ENCODE assay signal across 7 mouse cellular contexts in the genomic region with DNA sequence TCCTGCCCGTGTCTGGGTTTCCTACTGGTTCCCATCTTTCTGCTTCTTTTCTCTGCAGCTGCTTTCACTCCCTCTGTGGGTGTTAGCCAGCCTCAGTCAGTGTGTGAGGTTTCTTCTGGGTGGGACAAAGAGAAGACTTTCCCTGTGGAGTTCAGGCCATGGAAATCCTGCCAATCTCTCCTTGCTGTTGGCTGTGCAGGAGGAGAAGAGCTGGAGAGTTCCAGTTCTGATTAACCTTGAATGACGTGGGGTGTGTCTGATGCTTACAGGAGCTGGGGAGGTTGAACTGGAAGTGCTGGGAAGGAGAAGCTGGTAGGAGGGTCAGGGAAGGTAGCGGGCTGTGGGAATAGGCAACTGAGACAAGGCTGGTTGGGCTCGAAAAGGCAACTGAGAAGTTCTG. TPM values are rescaled to one million over a fixed set of nuclear protein-coding genes. Genes with fewer than 3 reads are reported as not detected.
A peak's percentile ranks its signal among the peaks of the same experiment; 100 is the strongest.
DNase-seq lines count a peak whose midpoint lies in the region; ATAC-seq lines count a peak whose summit lies in the region.

No protein-coding gene starts in this region.

- H3K4me1 ChIP-seq in neural tube, embryonic 13.5 days (replicated peaks), result peaks cover 47% of the 10 kb centered on the region
- H3K4me1 ChIP-seq in kidney, embryonic 15.5 days, result peaks cover 61% of the 10 kb centered on the region

- no peaks in the 10 kb centered on the region for H3K36me3 ChIP-seq in neural tube, embryonic 13.5 days
- H3K36me3 ChIP-seq in kidney, embryonic 15.5 days, result peaks cover 10% of the 10 kb centered on the region

- no peaks in the 10 kb centered on the region for H3K27me3 ChIP-seq in neural tube, embryonic 13.5 days
- no peaks in the 10 kb centered on the region for H3K27me3 ChIP-seq in kidney, embryonic 15.5 days

- 0 out of 2 replicates have a peak overlapping the region, but pooled peaks have one; percentile 21 for H3K4me2 ChIP-seq in neural tube, embryonic 13.5 days
- H3K4me2 ChIP-seq in kidney, embryonic 15.5 days, result no peak overlapping the region

- H3K9ac ChIP-seq in neural tube, embryonic 13.5 days, result 0 out of 2 replicates have a peak overlapping the region, but pooled peaks have one; percentile 2
- no peak overlapping the region for H3K9ac ChIP-seq in kidney, embryonic 15.5 days

- WGBS in neural tube, embryonic 13.5 days, result 71% methylated on average over 4 of the region's 4 CpGs
- WGBS in kidney, embryonic 15.5 days, result 42% methylated on average over 4 of the region's 4 CpGs

- no peak for ATAC-seq in neural tube, embryonic 13.5 days (ENCODE audit: low read depth)
- peak; percentile 9; the same call in 1 of the 2 replicates for ATAC-seq in kidney, embryonic 15.5 days (replicated peaks; ENCODE audit: low FRiP score)
- no peak for ATAC-seq in inflammation-experienced regulatory T-cells, adult 6 months

- H3K4me3 ChIP-seq in neural tube, embryonic 13.5 days, result no peak overlapping the region
- H3K4me3 ChIP-seq in kidney, embryonic 15.5 days (replicated peaks), result no peak overlapping the region

- H3K27ac ChIP-seq in neural tube, embryonic 13.5 days (replicated peaks), result peak overlapping the region; percentile 85
- H3K27ac ChIP-seq in kidney, embryonic 15.5 days, result peak overlapping the region; percentile 80

- DNase-seq in neural tube, embryonic 10.5 days (ENCODE audit: extremely low spot score, low spot score), result no peak
- peak; percentile 29 to 57 for DNase-seq in gastrocnemius, postnatal 4 days (ENCODE audit: low spot score in 2 of 2)
- no peak for DNase-seq in cerebellum, adult 11 months
- DNase-seq in urinary bladder, postnatal 10 days (ENCODE audit: low spot score), result no peak

- H3K9me3 ChIP-seq in neural tube, embryonic 13.5 days, result no peaks in the 10 kb centered on the region
- peaks cover 3% of the 10 kb centered on the region for H3K9me3 ChIP-seq in kidney, embryonic 15.5 days (replicated peaks)

RNA-seq across cellular contexts. Expression of gene Farp1, which starts 26.7 kb away (rescaled TPM):
- 21.0 and 21.2 TPM in 2 replicates for polyA plus RNA-seq in neural tube, embryonic 13.5 days (2015; fragmentation: Nextera tagmentation; extraction: Ambion mirVana)
- total RNA-seq in gastrocnemius, postnatal 4 days (2021), result 10 to 100 TPM; 64.2 to 65.8 TPM
- polyA plus RNA-seq in kidney, embryonic 15.5 days (2015; fragmentation: Nextera tagmentation; extraction: Ambion mirVana), result 31.6 and 35.8 TPM in 2 replicates
- polyA plus RNA-seq in inflammation-experienced regulatory T-cells, adult 6 months (2017; shearing (Covaris generic)), result 1 to 10 TPM; 2.0 to 3.1 (median 2.9) TPM

Comparison
In these comparisons a context has a peak if more than half of its experiments do, and no peak if none do; other contexts are left out.
1. DNase-seq: peak in gastrocnemius, postnatal 4 days (2 of 2); none in neural tube, embryonic 10.5 days (single experiment), cerebellum, adult 11 months (single experiment) and urinary bladder, postnatal 10 days (single experiment).